Mouse (Mus musculus) small intestine, adult 2 months (tissue): ENCODE results near the gene Tctn1.

ENCODE experiments used
- CTCF ChIP-seq: fragments of 200-500 bp; IDR thresholded peaks from 2 replicates; pipeline ENCODE4 v1.5.1; 2012; ENCODE audit warnings: low read depth, mild to moderate bottlenecking, control low read depth, inconsistent platforms, low read length, moderate library complexity, mixed read lengths; ENCODE audit not compliant: insufficient replicate concordance, insufficient read length; ENCODE audit errors: extremely low read depth
- POLR2A ChIP-seq: fragments of 200-500 bp; IDR thresholded peaks from 2 replicates; pipeline ENCODE4 v1.6.1; 2012; ENCODE audit warnings: low read depth, mild to moderate bottlenecking, control low read depth, inconsistent platforms, low read length, moderate library complexity

DNA sequence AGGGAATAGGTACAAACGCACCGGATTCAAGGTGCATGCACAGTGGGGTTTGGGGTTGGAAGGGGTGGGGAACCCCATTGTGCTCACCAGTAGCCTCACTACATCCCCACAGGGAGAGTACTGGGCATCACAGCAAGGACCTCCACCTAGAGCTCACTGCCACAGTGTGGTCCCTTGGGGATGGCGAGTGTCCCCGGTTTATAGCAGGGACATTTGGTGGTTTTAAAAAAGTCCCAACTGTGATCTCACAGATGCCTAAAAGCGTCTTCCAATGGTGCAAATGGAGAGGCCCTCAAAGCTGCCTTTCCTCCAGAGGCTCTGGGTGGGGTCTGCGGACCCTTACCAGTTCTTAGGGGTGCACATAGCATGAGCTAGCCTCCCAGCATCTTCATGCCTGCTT, 50.4 kb downstream of the Tctn1 start:
- TF ChIP-seq CTCF: no peak
- TF ChIP-seq POLR2A: no peak
